Mouse (Mus musculus) thymus, postnatal 0 days (tissue): ENCODE measurements around the gene Smim20. TPM values are rescaled to one million over a fixed set of nuclear protein-coding genes. Genes with fewer than 3 reads are reported as not detected.

Source experiments
- DNase-seq: peaks from one replicate; pipeline ENCODE4 v3.0.0-alpha.2; 2015; ENCODE audit warnings: low spot score
- polyA plus RNA-seq: library from polyadenylated mRNA; unstranded; fragments of >200 nt; fragmentation: Nextera tagmentation; extraction: Ambion mirVana; gene quantifications from 2 replicates; pipeline ENCODE4 v1.2.1, GENCODE M21; 2015

The Smim20 gene
- polyA plus RNA-seq, 1 experiment from 2014 or later = 104 TPM

DNA sequence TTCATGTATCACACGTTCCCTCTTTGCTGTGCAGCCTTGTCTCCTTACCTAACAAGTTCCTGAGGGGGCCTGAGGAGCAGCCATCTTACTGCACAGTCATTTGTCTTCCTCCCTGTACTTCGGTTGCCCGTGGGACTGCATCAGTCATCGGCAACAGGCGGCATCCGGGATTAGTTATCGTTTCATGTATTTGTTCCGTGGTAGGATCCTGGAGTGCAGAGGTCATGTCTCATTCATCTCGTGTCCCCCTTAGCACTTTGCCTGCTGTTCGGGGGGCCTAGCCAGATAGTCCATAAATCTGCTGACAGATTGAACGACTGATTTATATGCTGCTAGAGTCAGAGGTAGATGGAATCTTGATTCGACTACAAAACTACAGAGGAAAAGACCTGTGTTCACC is 1.1 kb upstream of the Smim20 start:
- DNase-seq = no peak

DNA sequence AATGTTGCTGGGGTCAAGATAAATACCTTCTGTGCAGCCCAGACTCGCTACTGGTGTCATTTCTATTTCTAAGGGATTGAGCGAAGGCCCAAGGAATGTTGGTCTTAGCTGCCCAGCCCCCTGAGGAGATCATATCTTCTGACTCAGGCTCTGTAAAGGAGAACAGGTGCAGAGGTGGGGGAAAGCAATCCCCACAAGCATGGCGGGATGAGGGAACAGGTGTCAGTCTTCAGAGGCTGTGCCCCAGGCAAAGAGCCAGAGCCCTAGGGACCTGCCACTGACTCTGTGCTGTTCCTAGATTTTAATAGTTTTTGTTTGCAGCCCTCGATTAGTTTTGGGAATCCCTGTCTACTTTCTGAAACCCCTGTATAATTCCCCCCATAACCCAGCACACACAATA is 702 bp upstream of the Smim20 start:
- DNase-seq = no peak

DNA sequence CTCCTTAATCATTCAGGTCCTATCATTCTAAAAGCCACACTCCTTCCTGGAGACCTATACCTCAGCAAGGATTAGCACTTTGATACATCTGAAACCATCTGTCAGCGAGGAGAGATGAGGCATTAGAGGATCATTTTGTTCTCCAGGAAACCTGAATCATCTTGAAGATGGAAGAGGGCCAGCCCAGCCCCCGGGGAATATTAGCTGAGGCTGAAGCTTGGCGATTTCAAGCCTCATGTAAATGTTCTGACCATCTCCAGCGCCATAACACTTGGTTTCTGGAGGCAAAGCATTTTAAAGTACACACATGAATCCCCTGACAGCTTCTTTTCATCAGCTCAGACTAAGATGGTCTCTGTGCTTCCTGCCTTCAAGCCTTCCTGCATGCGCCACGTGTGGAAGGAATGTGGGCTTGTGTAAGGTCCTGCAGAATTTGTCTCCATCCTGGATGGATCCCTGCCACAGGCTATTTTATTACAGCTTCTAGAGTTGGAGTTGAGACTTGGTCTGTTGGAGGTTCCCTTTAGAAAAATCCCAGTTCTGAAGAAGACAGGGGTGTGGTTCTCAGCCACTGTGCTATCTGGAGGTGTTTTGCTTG is 1.3 kb downstream of the Smim20 start:
- no peak for DNase-seq

DNA sequence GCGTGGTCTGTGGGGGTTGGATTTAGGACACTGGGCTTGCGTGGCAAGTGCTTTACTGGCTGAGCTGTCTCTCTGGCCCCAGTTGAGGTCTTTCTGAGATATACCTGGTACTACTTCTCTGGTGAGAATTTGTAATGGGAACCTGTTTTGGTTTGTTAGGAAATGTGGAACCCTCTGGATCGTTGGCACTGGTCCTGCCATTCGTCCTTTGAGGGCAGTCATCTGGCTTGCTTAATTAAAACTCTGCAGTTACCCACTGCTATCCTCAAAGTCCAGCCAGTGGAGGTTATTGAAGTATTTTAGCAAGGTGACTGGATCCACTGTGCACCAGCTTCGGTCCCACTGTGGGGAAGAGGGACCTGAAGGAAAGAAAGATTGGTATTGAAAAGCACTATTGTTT is 2.9 kb downstream of the Smim20 start:
- no peak for DNase-seq

DNA sequence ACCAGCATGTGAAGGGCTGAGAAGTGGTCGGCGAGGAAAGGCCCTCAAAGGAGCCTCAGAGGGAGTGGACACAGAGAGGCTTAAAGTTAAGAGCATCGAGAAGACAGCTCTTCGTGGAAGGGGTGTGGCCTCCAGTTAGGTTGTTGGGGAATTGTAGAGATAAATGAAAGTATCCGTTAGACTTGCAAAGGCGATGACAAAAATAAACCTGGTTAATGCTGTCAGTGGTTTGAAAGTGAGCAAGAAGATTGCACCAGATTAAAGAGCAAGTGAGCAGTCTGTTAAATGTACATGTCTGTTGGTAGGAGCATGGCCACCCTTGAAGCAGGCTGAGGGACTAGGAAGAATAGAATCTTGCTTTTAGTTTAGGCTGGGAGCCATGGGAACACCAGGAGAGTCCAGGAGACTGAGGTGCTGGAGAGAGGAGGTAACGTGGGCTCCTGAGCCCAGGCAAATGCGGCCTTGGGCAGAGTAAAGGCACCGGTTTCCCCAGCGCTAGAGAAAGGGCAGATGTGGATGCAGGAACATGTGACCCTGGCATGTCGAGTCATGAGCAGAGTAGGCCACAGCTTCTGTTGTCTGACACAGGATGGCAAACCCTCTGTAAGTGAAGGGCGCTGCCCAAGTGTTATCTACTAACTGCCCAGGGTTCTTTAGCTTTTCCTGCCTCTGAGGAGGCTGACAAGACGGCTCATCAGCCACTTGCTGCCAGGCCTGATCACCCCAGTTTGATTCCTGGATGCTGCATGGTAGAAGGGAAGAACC is 4.2 kb downstream of the Smim20 start:
- no peak for DNase-seq

DNA sequence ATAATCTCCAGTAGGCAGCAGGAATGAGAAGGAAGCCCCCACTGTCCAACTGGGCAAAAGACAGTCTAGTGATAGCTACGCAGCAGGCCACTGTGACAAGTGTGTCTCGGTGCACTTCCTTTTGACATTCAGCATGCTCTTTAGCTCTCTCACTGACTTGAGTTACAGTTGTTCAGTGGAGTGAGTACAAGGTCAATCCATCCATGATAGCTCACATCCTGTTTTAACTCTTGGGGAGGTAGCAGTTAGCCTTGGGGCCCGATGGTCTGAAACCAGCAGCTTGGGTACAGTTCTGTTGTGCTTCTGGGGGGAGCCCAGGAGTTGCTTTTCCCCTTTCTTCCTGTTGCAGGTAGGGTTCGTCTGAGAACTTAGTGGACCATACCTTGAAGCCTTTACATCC is 5.7 kb downstream of the Smim20 start:
- DNase-seq = no peak

DNA sequence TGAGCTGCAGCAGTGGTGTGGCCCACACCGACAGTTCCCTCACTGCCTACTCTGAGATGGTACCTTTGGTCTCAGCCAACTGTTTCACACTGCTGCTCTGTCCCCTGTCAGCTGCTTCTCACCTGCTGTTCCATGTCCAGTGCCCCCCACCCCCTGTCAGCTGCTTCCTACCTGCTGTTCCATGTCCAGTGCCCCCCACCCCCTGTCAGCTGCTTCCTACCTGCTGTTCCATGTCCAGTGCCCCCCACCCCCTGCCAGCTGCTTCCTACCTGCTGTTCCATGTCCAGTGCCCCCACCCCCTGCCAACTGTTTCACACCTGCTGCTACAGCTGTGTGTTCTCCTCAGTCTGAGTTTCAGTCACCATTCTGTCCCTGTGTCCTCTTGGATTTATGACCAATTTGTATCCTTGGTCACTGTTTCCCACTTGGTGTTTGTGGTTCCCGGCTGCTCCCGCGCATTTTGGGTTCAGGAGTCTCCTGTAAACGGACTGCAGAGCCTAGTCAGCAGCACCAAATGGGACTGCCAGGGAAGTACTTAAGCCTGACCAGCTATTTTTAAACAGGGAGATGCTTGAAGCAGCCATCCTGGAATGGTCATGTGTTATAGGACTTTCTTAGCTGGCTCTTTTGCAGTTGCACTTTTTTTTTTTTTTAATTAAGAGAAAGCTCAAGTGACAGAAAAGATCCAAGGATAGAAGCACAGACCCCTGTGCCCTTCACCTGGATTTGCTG is 7.0 kb downstream of the Smim20 start:
- DNase-seq = no peak

DNA sequence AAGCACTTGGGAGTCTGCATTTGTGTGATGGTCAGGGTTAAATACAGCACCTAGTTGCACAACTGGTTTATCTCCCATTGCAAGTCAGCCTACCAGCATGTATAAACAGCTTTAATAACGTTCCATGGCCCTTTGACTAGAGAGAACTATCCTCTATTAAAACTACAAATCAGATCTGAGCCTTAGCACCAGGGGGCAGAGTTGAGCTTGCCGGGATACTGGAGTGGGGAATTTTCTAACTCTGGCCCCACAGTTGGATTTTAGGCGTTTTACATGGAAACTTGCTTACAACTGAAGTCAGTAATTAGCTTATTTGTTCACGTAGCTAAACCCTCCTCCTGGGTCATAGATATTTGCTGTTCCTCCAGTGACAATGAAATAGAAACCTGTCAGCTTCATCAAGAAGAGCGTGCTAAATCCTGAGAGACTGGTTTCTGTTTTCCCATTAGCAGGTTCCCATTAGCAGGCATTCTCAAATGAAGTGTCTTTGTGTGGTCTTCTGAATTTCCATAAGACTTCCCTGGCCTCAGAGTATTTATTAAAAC is 8.0 kb downstream of the Smim20 start:
- no peak for DNase-seq

DNA sequence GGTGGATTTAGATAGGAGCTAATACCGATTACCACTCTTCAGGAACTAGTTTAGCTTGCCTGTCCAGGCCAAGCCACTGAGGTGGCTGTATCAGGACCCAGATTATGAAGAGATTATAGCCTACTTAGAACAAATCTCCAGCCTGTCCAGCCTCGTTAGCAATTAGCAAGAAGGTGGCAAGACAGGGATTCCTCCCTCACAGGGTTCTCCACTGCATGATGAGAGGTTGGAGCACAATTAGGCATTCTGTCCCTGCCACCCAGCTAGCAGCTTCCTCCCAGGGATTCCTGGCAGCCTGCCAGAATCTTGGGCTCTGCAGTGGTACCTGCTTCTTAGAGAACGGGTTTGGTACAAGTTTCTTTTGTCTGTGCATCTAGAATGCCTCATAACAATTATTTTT is 8.5 kb downstream of the Smim20 start:
- no peak for DNase-seq

DNA sequence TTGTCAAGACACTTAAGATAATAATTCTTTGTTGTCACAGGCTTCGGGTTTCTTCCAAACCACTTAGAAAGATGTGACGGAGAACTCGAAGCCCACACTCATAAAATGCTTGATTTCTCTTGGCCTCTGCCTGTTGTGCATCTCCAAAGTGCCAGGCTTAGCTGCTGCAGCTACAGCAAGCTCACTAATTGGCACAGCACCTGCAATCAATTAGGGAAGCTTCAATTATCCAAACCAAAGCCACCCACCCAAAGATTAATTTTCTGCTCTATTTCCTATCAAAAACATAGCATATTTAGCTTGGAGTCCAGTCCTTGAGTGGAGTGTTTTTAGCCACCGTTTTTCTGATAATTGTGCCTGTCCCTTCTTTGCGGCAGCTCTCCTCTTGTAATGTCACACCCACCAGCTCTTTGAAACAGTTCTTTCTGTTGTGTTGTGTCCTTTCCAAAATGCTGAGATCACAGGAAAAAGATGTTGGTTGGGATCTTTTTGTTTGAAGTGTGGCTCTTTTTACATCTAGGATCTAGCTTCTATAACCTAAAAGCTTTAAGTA is 9.7 kb downstream of the Smim20 start:
- DNase-seq = no peak

DNA sequence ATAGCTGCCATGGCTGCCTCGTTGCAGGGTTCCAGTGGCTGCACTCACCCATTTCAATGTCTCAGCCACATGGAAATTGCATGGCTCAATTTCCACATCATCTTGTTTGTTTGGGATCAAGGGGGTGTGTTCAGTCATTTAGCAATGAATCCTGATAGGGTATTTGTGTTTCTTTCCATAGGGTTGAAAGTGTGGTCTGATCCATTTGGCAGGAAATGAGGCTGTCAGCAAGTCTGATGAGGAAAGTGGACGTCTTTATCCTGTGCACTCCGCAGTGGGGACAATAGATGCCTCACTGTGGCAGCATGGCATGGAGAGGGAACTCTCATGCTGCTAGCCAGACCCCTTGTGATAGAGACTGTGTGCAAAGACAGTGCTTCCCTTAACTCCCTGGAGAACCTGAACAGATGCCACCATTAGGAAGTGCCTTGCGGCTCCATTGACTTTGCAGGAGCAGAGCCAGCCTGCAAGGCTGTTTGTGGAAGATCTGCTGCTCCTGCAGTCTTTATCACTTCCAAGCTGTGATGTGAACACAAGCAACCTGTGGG is 10.9 kb downstream of the Smim20 start:
- no peak for DNase-seq

DNA sequence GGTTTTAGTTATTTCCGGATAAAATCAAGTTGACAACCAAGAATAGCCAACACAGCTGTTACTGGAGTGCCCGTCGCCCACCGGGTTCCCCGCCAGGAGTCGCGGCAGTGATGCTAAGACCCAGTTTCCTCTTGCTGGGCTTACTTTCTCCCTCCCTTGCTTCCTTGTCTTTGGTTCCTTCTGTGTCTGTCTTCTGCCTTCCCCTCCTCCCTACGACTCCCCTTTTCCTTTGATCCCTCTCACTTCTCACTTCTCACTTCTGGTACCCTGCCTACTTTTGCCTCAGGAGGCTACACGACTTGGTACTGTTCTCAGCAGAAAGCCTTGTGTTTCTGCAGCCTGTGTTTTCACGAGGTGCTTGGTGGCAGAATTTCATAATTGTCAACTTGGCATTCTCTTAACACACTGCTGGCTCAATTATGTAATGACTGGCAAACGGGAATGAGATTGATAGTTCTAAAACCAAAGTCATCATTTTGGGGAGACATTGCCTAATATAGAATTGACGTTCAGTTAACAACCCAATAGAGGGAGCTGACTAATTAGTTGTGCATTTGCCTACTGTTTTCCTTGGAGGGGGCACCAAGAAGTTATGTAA is 12.4 kb downstream of the Smim20 start:
- no peak for DNase-seq

DNA sequence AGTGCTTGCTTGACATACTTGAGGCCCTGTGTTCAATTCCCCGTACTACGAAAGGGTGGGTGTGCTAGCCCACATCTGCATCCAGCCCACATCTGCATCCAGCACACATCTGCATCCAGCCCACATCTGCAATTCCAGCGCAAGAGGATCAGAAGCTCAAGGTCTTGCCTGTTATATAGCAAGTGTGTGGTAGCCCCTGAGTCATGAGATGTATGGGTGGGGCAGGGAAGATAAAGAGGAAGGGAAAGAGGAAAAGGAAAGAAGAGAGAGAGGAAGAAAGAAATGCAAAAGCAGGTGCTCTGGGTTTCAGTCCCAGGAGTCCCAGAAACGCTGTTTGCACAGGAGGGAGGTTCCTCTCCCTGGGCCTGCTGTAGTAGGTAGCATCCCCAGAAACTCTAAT is 15.6 kb downstream of the Smim20 start:
- no peak for DNase-seq

DNA sequence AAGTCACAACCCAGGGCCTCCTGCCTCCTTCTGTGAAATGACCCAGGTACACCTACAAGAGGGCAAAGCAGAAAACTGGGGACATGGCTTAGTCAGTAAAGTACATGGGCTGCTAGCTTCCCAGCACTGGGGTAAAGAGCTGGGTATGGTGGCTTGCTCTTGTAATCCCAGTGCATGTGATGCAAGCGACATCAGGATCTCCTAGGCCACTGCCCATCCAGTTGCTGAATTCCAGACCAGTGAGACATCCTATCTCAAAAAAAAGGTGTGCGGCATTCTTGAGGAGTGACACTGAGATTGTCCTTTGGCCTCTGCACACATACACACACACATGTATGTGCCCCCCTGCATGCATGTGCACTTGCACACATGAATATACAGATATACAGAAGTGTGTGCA is 19.5 kb downstream of the Smim20 start:
- DNase-seq = no peak

DNA sequence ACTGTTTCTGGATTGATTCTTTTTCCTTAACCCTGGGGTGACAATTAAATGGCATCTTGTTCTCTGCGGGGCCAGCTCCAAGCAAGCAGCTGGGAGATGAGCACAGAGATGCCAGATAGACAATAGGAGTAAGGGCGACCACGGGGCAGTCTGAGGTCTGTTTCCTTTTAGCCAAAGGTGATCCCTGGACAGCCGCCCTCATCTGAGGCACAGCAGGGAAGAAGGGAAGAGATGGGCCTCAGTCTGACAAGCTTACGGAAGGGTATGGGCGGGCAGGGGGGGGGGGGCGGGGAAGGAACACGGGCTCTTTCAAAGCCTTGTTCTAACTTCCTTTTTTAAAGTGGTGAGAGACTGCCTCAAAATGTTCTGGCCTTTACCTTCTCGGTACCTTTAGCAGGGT is 22.6 kb downstream of the Smim20 start:
- no peak for DNase-seq

DNA sequence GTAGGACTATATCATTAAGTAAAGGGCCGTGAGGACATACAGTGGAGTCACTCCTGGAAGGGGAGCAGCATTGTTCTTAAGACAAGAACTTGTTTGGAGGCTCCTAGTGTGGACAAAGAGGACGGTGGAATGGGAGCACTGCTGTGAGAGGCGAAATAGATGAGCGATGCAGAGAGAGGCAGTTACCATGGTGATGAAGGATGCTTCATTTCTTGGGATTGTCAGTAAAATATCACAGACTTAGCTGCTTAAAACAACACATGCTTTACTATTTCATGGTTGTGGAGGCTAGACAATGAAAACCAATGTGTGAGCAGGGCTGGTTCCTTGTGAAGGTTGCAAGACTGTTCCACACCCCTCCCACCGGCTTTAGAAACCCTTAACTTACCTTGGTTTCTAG is 27.7 kb downstream of the Smim20 start:
- DNase-seq = no peak

DNA sequence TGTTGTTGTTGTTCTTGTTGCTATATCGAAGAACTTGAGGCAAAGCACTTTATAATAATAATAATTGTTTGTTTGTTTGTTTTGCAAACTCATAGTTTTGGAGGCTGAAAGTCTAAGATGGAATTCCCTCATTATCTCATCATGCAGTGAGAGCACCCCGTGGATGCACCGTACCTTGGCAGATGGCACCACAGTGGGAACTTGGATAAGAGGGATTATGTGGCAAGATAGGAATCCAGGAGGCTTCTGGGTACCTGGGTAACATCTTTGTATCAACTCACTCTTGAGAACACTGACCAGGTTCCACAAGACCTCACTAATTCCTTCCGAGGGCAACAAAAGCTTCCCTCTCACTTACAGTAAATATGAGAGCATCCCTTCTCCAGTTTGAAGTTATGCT is 30.1 kb downstream of the Smim20 start:
- no peak for DNase-seq

DNA sequence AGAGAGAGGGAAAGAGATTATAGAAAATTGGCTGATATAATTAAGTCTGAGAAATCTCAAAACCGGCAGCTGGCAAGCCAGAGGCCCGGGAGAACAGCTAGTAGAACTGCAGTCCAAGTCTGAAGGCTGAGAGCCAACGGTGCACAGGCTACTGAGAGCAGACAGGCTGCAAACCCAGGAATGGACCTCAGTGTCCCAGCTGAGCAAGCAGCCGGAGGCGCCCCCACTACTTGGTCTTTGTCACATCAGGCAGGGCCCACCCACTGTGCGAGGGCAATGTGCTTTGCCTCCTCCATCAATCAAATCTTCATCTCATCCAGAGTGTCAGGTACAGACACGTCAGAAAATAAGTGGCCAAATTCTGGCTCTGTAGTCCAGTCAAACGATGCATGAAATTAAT is 34.6 kb downstream of the Smim20 start:
- no peak for DNase-seq

DNA sequence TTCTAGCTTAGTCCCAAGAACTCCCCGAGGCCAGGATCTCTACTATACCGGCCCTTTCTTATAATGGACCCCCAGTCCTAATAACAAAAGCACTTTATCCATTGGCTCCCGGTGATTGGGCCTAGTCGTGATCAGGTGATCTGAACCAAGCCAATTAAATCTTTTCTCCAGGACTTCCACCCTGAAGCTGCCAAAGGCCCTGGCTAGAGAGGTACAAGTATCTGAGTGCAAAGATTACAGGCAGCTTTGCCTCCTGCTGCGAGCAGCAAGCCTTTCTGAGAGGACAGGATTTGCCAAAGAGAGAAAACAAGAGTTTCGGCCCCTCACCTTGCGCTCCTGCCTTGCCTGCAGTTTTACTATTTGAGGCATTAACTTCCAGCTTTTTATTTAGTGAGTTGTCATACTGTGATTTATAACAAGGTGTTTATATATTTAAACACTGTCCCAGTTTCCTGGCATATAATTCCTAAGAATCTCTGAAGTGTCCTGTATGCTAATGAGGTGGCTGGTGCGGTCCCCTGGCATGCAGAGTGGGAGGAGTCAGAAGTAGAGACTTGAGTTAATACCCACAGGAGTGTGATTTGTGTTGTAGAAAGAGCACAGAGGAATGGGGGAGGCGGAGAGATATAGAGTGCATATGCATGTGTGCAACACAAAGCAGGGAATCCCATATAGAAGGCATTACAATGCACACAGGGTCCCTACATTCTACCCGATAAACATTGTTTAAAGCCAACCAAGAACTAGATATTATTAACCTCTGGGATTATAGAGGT is 36.2 kb downstream of the Smim20 start:
- DNase-seq = no peak

DNA sequence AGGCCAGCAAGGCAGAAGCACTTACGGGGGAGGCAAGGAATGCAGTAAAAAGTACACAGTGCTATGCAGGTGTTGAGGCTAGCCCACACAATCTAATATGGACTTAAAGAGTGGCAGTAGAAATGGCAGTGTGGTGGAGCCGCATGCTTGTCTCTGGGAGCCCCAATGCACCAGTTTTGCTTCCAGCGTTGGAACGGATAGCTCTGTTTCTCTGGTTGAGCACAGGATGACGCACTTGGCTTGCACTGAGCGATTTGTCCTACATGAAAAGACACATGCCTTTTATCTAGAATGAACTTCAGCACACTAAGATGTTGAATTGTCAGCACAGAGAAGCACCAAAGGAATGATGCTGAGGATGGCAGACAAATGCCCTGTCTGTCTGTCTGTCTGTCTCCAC is 37.1 kb downstream of the Smim20 start:
- no peak for DNase-seq

DNA sequence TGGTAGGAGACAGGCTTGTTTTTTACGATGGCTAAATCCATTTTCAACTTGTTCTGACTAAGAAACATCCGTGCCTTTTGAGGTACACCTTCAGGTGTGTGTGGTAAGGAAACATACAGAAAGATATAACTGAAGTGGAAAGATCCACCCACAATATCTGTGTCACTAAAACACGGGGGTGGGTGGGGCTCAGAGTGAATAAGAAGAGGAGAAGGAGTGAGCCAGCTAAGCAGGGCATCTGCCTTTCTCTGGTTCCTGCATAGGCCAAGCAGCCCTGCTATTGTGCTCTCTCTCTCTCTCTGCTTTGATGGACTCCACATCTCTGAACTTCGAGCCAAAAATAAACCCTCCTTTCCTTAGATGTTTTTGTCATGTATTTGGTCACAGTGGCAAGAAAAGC is 38.1 kb downstream of the Smim20 start:
- DNase-seq = no peak
